Mouse (Mus musculus) lung, embryonic 16.5 days (tissue): ENCODE measurements around the gene Camkmt. TPM values are rescaled to one million over a fixed set of nuclear protein-coding genes. Genes with fewer than 3 reads are reported as not detected.

Source experiments
- ATAC-seq: fragments of 200-750 bp; cut with Nextera tagmentation; 2 replicates; pipeline ENCODE4 v1.8.0; 2017; ENCODE audit warnings: low read depth, mild to moderate bottlenecking, moderate library complexity
- H3K27ac ChIP-seq: fragments of 300-500 bp; sonication (generic); 2 replicates; pipeline ENCODE4 v1.5.1; 2014; ENCODE audit warnings: mild to moderate bottlenecking, control low read depth, low read length
- H3K27me3 ChIP-seq: fragments of 300-500 bp; sonication (generic); 2 replicates; pipeline ENCODE4 v1.6.1; 2014; ENCODE audit warnings: low read depth, low read length, mixed read lengths; ENCODE audit not compliant: control insufficient read depth, insufficient read depth
- H3K36me3 ChIP-seq: fragments of 300-500 bp; sonication (generic); 2 replicates; pipeline ENCODE4 v1.6.1; 2014; ENCODE audit warnings: low read length; ENCODE audit not compliant: control insufficient read depth, insufficient read depth
- H3K4me1 ChIP-seq: fragments of 300-500 bp; sonication (generic); replicated peaks from 2 replicates; pipeline ENCODE4 v1.6.1; 2014; ENCODE audit warnings: low read length, mixed read lengths; ENCODE audit not compliant: control insufficient read depth, insufficient read depth
- H3K4me2 ChIP-seq: fragments of 300-500 bp; sonication (generic); 2 replicates; pipeline ENCODE4 v1.6.1; 2014; ENCODE audit warnings: low read depth, low read length, control low read depth
- H3K4me3 ChIP-seq: fragments of 300-500 bp; sonication (generic); 2 replicates; pipeline ENCODE4 v1.5.1; 2014; ENCODE audit warnings: mild to moderate bottlenecking, low read length, control low read depth
- H3K9ac ChIP-seq: fragments of 300-500 bp; sonication (generic); 2 replicates; pipeline ENCODE4 v1.6.1; 2014; ENCODE audit warnings: low read length, control low read depth
- H3K9me3 ChIP-seq: fragments of 300-500 bp; sonication (generic); 2 replicates; pipeline ENCODE4 v1.6.1; 2016; ENCODE audit warnings: low read length; ENCODE audit not compliant: control insufficient read depth
- WGBS: fragments of 180-500 bp; shearing (Covaris S2); extraction: QIAGEN DNeasy Blood & Tissue Kit; methylation state at CpG from one replicate; pipeline ENCODE4 v1.1.7; 2014; 5-methylcytosine and 5-hydroxymethylcytosine counted together
- polyA plus RNA-seq: library from polyadenylated mRNA; unstranded; fragments of >200 nt; fragmentation: Nextera tagmentation; extraction: Ambion mirVana; gene quantifications from 2 replicates; pipeline ENCODE4 v1.2.1, GENCODE M21; 2015

Gene Camkmt
- polyA plus RNA-seq = 10.9 and 11.7 TPM in 2 replicates

DNA sequence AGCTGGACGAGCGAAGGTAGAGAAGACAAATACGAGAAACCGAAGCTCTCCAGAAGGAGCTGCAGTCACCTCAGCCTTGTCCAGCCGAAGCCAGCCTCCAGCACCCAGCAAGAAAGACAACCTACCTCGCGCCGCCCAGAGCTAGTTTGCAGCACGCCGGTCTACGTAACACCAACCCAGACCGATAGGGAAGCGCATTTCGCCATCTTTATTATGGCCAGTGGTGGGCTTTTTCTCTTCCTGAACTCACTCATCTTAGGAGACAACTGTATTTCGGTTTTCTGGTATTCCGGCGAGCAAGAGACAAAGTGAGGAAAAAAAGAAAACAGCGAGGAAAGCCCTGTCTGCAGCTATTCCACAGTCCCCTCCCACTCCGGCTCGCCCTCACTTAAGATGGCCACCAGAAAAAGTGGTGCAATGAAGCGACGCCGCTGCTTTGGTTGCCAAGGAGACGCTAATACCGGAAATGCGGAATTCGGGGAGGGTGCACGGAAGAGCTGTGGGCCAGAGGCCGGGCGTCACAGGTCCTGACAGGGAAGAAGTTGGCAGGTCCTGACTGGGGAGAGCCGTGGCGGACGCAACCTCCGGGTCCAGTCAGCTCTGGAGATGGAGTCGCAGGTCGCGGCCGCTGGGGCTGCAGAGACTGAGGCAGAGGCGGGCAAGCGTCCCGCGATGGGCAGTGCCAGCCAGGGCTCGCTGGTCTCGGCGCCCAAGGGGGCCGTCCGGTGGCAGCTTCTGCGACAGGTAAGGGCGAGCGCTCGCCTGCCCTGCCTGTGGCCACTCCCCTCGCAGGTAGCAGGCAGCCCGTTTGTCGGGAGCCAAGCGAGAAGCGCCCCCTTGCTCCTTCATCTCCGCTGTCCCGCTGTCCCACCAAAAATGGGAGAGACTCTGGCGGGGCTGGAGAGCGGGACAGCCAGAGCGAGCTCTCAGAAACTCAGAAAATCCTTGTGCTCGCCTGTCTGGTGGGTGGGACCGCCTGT lies at the start of gene Camkmt, which contains the start of gene Prepl:
Camkmt (plus strand) TSS at position 433 of the 980 bp plus-strand sequence.
Prepl (minus strand) TSS at position 122 of the 980 bp plus-strand sequence.
- H3K27me3 ChIP-seq = no peaks in the 10 kb centered on the region
- H3K27ac ChIP-seq = peak within 1 kb of the TSS; percentile 82
- H3K9me3 ChIP-seq = no peaks in the 10 kb centered on the region
- H3K4me2 ChIP-seq = peak within 1 kb of the TSS; percentile 94
- no peaks in the 10 kb centered on the region for H3K36me3 ChIP-seq
- under 1% methylated on average over 63 of the region's 63 CpGs for WGBS
- H3K4me3 ChIP-seq = peak within 1 kb of the TSS; percentile 92
- H3K9ac ChIP-seq = peak within 1 kb of the TSS; percentile 82
- peak; percentile 99 for ATAC-seq
- peaks cover 4% of the 10 kb centered on the region for H3K4me1 ChIP-seq

DNA sequence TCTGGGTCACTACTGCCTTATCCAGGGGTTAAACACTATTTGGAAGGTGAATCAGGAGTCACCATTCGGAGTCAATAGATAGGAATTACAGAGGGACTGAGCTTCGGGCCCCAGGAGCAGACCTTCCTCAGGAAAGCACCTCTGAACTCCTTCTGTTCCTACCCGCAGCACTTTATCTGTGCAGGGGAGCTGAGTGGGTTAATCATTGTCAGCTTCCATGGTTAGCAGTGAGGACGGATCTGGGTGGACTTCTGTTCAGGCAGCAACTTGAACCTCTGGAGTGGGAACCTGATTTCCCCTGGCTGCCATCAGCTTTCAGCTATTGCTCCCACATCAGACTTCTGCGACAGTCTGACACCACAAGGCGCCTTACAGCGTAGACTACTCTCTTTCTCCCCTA lies 49.4 kb upstream of the Camkmt start:
- Histone ChIP-seq H3K4me1 (no peaks in the 10 kb centered on the region), H3K36me3 (no peaks in the 10 kb centered on the region), H3K9ac (no peak overlapping the region), H3K4me2 (no peak overlapping the region), H3K27ac (no peak overlapping the region), H3K4me3 (no peak overlapping the region), H3K27me3 (no peaks in the 10 kb centered on the region), H3K9me3 (no peaks in the 10 kb centered on the region)
- 0 out of 2 replicates have a peak, but pooled peaks have one; percentile 28 for ATAC-seq
- WGBS = 42% methylated on average over 7 of the region's 7 CpGs

DNA sequence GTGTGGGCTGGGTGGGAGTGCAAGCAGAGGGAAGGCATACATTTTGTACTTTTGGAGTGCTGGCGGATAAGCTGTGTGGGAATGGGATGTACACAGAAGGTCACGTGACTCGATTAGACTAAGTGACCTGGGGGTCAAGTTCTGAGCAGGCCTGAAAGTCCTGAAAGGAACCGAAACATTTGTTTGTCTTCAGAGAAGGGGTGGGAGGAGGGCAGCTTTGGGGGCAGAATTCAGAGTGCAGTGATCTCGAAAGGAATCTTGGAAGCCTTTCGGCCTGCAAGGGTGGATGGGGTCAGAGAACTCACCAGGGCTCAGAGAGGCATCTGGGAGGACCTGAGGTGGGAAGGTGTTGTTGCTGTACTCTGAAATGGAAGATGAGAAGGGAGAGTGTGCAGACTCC lies 47.9 kb upstream of the Camkmt start:
- Histone ChIP-seq H3K27ac (0 out of 2 replicates have a peak overlapping the region, but pooled peaks have one; percentile 10), H3K9me3 (no peaks in the 10 kb centered on the region), H3K4me3 (no peak overlapping the region), H3K4me2 (no peak overlapping the region), H3K4me1 (no peaks in the 10 kb centered on the region), H3K9ac (no peak overlapping the region), H3K27me3 (no peaks in the 10 kb centered on the region), H3K36me3 (no peaks in the 10 kb centered on the region)
- peak; percentile 66; the same call in 1 of the 2 replicates for ATAC-seq
- WGBS = 45% methylated on average over 6 of the region's 6 CpGs

DNA sequence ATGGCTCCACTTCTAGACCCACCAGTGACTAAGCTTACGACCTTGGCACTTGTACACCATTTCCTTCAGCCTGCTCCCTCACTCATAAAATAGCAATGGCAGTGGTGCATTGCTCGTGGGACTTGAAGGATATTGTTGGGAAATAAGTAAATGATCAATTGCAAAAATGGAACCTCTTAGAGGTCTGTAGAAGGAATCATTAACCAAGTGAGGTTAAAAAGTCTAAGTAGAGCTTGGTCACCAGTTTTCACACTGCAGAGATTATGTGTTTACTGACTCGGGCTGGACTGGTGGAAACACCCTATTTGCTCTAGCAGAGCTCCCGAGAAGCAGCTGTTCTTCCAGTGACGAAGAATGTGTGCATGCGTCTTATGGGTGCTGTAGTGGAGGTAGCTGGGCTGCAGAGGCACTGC lies 46.9 kb upstream of the Camkmt start:
- Histone ChIP-seq H3K9me3 (no peaks in the 10 kb centered on the region), H3K9ac (no peak overlapping the region), H3K4me1 (no peaks in the 10 kb centered on the region), H3K4me2 (no peak overlapping the region), H3K4me3 (no peak overlapping the region), H3K36me3 (no peaks in the 10 kb centered on the region), H3K27ac (no peak overlapping the region), H3K27me3 (no peaks in the 10 kb centered on the region)
- ATAC-seq = no peak
- 63% methylated on average over 6 of the region's 6 CpGs for WGBS

DNA sequence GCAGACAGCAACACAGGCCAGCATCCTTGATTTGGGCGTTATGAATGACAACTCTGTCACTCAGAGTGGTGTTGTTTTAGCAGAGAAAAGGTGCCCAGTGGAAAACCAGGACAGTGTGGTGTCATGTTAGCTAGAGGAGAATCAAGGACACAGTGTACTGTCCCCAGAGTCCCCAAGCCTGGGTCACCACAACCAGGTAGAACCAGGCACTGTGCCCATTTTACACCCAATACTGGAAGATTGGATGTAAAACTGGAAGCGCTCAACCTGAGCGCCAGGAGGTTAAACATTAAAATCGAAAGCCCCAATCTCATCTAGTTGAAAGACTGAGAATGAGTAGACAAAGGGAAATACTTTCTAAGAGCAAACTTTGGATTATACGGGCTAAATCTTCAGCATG lies 45.9 kb upstream of the Camkmt start:
- no peaks in the 10 kb centered on the region for H3K4me1 ChIP-seq
- H3K27me3 ChIP-seq = no peaks in the 10 kb centered on the region
- ATAC-seq = no peak
- 88% methylated on average over 5 of the region's 5 CpGs for WGBS
- H3K4me2 ChIP-seq = no peak overlapping the region
- H3K4me3 ChIP-seq = no peak overlapping the region
- H3K27ac ChIP-seq = no peak overlapping the region
- H3K36me3 ChIP-seq = no peaks in the 10 kb centered on the region
- H3K9ac ChIP-seq = no peak overlapping the region
- no peaks in the 10 kb centered on the region for H3K9me3 ChIP-seq

DNA sequence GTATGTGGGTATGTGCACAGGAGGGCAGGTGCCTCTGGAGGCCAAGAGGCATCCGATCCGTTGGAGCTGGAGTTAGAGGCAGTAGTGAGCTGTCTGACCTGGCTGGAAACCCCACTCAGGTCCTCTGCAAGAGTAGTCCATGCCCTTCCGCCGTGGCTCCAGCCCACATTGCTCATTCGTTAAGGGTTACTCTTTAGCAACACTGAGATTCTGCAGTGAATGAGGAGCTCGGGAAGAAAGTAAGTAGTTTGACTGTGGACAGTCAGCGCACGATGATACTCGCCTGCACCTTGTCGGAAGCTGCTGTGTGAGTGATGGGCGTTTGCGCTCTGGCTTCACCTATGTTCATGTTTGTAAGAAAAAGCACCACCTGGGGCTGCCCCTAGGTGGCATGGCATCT lies 45.2 kb upstream of the Camkmt start:
- H3K36me3 ChIP-seq = no peaks in the 10 kb centered on the region
- no peaks in the 10 kb centered on the region for H3K27me3 ChIP-seq
- H3K4me3 ChIP-seq = no peak overlapping the region
- no peak overlapping the region for H3K9ac ChIP-seq
- ATAC-seq = no peak
- whole genome bisulfite sequencing = 75% methylated on average over 12 of the region's 12 CpGs
- H3K27ac ChIP-seq = no peak overlapping the region
- H3K9me3 ChIP-seq = no peaks in the 10 kb centered on the region
- no peak overlapping the region for H3K4me2 ChIP-seq
- H3K4me1 ChIP-seq = no peaks in the 10 kb centered on the region

DNA sequence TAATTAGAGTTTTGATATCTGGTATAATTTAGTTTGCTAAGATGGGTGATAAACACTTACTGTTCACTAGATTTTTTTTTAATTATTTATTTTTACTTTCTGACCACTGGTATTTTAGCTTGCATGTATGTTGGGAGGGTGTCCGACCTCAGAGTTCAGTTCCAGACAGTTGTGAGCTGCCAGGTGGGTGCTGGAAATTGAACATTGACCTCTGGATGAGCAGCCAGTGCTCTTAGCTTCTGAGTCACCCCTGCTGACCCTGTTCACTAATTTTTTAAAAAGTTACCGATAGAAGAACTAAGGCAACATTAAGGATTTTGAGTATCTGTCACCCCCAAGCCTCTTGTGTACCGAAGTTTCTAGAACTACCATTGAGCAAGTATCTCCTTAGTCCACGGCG lies 42.0 kb upstream of the Camkmt start:
- no peak for ATAC-seq
- Histone ChIP-seq H3K36me3 (no peaks in the 10 kb centered on the region), H3K4me3 (no peak overlapping the region), H3K27ac (no peak overlapping the region), H3K27me3 (no peaks in the 10 kb centered on the region), H3K4me1 (no peaks in the 10 kb centered on the region), H3K9me3 (no peaks in the 10 kb centered on the region), H3K4me2 (no peak overlapping the region), H3K9ac (no peak overlapping the region)
- 91% methylated on average over 5 of the region's 5 CpGs for WGBS

DNA sequence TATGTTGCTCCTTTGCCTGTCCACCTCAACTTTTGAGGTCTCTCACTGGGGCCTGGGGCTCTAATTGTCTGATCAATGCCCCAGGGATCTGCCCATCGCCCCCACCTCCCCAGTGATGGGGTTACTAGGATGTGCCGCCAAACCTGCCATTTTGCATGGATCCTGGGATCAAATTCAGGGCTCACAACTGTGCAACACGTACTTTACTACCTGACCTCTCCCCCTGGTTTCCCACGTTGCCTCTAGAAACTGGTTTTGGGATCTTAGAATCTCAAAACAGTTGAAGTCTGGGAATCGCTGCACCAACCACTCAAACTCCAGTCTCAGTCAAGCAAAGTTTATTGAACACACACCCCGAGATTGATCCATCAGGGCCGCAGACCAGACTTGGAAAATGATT lies 32.1 kb upstream of the Camkmt start:
- H3K27me3 ChIP-seq = no peaks in the 10 kb centered on the region
- H3K36me3 ChIP-seq = peaks cover 4% of the 10 kb centered on the region; the same call in 1 of the 2 replicates
- no peaks in the 10 kb centered on the region for H3K9me3 ChIP-seq
- H3K4me3 ChIP-seq = no peak overlapping the region
- H3K4me2 ChIP-seq = no peak overlapping the region
- 93% methylated on average over 7 of the region's 7 CpGs for WGBS
- no peak overlapping the region for H3K27ac ChIP-seq
- no peak overlapping the region for H3K9ac ChIP-seq
- no peak for ATAC-seq
- no peaks in the 10 kb centered on the region for H3K4me1 ChIP-seq

DNA sequence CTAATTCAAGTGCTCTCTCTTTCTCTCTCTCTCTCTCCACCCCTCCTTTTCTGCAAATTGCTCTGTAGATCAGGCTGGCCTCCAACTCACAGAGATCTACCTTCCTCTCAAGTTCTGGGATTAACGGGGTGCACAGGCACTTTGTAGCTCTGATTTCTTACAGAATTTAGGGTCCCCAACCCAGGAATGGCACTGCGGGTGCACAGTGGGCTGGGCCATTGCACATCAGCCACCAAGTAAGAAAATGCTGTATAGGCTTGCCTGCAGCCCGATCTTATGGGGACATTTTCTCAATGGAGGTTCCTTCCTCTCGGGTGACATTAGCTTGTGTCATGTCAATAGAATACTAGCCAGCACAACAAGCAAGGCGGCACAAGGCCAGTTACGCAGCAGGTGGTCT lies 31.2 kb upstream of the Camkmt start:
- no peaks in the 10 kb centered on the region for H3K27me3 ChIP-seq
- no peak overlapping the region for H3K4me2 ChIP-seq
- no peak overlapping the region for H3K4me3 ChIP-seq
- ATAC-seq = no peak
- H3K4me1 ChIP-seq = no peaks in the 10 kb centered on the region
- no peak overlapping the region for H3K9ac ChIP-seq
- 92% methylated on average over 6 of the region's 6 CpGs for WGBS
- H3K9me3 ChIP-seq = no peaks in the 10 kb centered on the region
- H3K36me3 ChIP-seq = peaks cover 4% of the 10 kb centered on the region; the same call in 1 of the 2 replicates
- no peak overlapping the region for H3K27ac ChIP-seq
